Mouse (Mus musculus) midbrain, embryonic 16.5 days (tissue): Measurements from ENCODE around the gene Fkbp5. TPM values are rescaled to one million over a fixed set of nuclear protein-coding genes. Genes with fewer than 3 reads are reported as not detected.

Experiments
- ATAC-seq: fragments of 200-750 bp; cut with Nextera tagmentation; 2 replicates; pipeline ENCODE4 v1.8.0; 2017; ENCODE audit warnings: moderate TSS enrichment
- H3K27ac ChIP-seq: fragments of 300-500 bp; sonication (generic); 2 replicates; pipeline ENCODE4 v1.5.1; 2014; ENCODE audit warnings: mild to moderate bottlenecking, low read length, mixed read lengths
- H3K27me3 ChIP-seq: fragments of 300-500 bp; sonication (generic); 2 replicates; pipeline ENCODE4 v1.6.1; 2014; ENCODE audit warnings: low read depth, low read length, mixed read lengths; ENCODE audit not compliant: control insufficient read depth, insufficient read depth
- H3K36me3 ChIP-seq: fragments of 300-500 bp; sonication (generic); 2 replicates; pipeline ENCODE4 v1.6.1; 2014; ENCODE audit warnings: mild to moderate bottlenecking, low read length, moderate library complexity, mixed read lengths; ENCODE audit not compliant: control insufficient read depth, insufficient read depth
- H3K4me1 ChIP-seq: fragments of 300-500 bp; sonication (generic); 2 replicates; pipeline ENCODE4 v1.6.1; 2014; ENCODE audit warnings: mild to moderate bottlenecking, low read length, mixed read lengths; ENCODE audit not compliant: control insufficient read depth, insufficient read depth
- H3K4me2 ChIP-seq: fragments of 300-500 bp; sonication (generic); 2 replicates; pipeline ENCODE4 v1.6.1; 2014; ENCODE audit warnings: mild to moderate bottlenecking, low read length, mixed read lengths
- H3K4me3 ChIP-seq: fragments of 300-500 bp; sonication (generic); 2 replicates; pipeline ENCODE4 v1.5.1; 2014; ENCODE audit warnings: low read depth, mild to moderate bottlenecking, low read length, moderate library complexity, mixed read lengths
- H3K9ac ChIP-seq: fragments of 300-500 bp; sonication (generic); 2 replicates; pipeline ENCODE4 v1.6.1; 2014; ENCODE audit warnings: low read depth, low read length, mixed read lengths
- H3K9me3 ChIP-seq: fragments of 300-500 bp; sonication (generic); replicated peaks from 2 replicates; pipeline ENCODE4 v1.6.1; 2014; ENCODE audit warnings: mild to moderate bottlenecking, low read length, mixed read lengths; ENCODE audit not compliant: control insufficient read depth, poor library complexity, severe bottlenecking
- WGBS: fragments of 180-500 bp; shearing (Covaris S2); extraction: QIAGEN DNeasy Blood & Tissue Kit; methylation state at CpG from one replicate; pipeline ENCODE4 v1.1.7; 2014; 5-methylcytosine and 5-hydroxymethylcytosine counted together
- polyA plus RNA-seq: library from polyadenylated mRNA; unstranded; fragments of >200 nt; fragmentation: Nextera tagmentation; extraction: Ambion mirVana; gene quantifications from 2 replicates; pipeline ENCODE4 v1.2.1, GENCODE M21; 2015

The Fkbp5 gene
- polyA plus RNA-seq, 1 experiment from 2014 or later: 36.3 TPM

DNA sequence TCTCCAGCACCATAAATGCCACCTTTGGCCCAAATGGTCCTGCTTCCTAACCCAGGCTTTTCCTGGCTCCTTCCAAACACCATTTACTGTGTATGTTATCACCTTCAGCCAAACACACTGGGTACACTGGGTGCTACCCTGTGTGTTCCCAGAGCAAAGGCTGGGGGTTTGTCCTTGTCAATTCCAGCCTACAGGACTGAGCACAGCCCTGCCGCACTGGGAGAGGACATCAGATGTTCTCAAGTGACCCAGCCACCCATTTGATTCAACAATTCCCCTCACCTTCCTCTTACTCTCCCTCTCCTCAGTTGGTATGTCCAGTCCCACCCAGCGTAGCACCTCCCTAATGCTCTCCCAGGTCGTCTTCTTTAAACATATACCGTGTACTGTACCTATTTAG, 3.2 kb upstream of the Fkbp5 start:
- H3K27me3 ChIP-seq: peaks cover 5% of the 10 kb centered on the region; the same call in 1 of the 2 replicates
- no peak for ATAC-seq
- H3K4me1 ChIP-seq: peaks cover 18% of the 10 kb centered on the region; the same call in 1 of the 2 replicates
- H3K4me2 ChIP-seq: no peak overlapping the region
- no peak overlapping the region for H3K9ac ChIP-seq
- H3K27ac ChIP-seq: no peak overlapping the region
- no peaks in the 10 kb centered on the region for H3K36me3 ChIP-seq
- WGBS: 79% methylated on average over 4 of the region's 4 CpGs
- no peaks in the 10 kb centered on the region for H3K9me3 ChIP-seq
- no peak overlapping the region for H3K4me3 ChIP-seq

DNA sequence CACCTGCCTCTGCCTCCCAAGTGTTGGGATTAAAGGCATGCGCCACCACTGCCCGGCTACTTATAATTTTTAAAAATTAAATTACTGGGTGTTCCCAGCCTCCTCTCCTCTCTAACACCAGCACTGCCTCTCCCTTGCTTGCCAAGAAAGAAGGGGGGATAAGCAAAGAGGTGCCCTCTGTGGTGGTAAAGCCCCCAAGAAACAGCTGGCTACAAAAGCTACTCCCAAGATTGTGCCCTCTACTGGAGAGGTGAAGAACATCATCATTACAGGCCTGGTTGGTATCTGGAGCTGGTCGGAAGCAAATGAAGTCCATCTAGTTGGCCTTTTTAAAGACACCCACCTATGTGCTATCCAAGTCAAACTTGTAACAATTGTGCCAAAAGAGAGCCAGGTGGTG, 2.5 kb upstream of the Fkbp5 start:
- peaks cover 5% of the 10 kb centered on the region; the same call in 1 of the 2 replicates for H3K27me3 ChIP-seq
- WGBS: 94% methylated on average over 3 of the region's 3 CpGs
- H3K27ac ChIP-seq: no peak overlapping the region
- peaks cover 18% of the 10 kb centered on the region; the same call in 1 of the 2 replicates for H3K4me1 ChIP-seq
- H3K36me3 ChIP-seq: no peaks in the 10 kb centered on the region
- no peak overlapping the region for H3K4me2 ChIP-seq
- H3K4me3 ChIP-seq: no peak overlapping the region
- H3K9ac ChIP-seq: no peak overlapping the region
- no peaks in the 10 kb centered on the region for H3K9me3 ChIP-seq
- ATAC-seq: no peak

DNA sequence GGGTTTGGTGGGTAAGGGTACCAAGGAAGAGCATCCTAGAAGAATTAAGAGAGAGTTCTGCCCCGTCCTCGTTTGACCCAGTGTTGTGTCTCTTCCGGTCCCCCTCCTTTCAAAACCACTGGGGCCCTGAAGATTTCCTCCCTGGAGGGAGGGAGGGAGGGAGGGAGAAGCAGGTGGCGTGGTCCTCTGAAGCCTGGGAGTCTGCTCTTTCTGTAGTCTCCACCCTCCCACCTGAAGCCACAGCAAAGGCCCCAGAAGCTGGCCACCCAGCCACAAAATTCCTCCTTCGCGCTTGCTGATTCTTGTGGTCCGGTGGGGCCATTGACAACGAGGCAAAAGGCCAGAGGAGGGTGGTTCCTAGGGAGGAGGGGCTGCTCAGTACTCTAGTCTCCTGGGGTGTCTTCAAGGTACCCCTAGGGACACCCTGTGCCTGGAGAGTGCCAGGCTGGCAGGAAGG, 1.3 kb upstream of the Fkbp5 start:
- H3K27ac ChIP-seq: no peak overlapping the region

DNA sequence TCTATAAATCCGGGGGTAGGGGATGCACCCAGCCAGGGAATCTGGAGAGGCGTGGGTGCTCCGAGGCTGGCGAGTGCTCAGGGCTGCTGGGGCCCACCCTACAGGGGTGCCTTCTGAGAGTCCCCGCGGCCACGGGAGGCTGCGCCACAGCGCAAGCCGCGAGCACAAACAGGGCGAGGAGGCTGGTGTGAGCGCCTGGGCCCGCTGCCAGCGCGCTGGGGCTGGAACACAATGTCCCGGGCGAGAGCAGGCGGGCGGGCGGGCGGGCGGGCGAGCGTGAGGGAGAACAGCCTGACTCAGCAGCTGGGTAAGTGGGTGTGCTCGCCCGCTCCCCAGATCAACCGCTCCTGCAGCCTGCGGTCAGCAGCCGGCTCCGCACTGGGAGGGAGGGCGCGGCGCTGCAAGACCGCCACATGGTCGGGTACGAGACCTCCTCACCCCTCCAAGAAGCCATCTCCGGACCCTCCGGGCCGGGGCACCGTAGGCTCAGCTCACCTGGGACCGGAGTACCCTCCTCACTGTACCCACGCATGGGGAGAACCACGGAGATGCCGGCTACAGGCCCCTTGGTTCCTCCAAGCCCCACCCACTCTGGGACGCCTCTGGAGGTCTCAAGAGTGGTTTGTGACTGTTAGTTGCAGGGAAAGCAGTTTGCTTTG, 758 bp upstream of the Fkbp5 start:
- peak overlapping the region; percentile 81 for H3K9ac ChIP-seq
- H3K36me3 ChIP-seq: no peaks in the 10 kb centered on the region
- H3K4me1 ChIP-seq: peaks cover 14% of the 10 kb centered on the region; the same call in 1 of the 2 replicates
- H3K4me2 ChIP-seq: peak overlapping the region; percentile 98
- peak overlapping the region; percentile 73 for H3K27ac ChIP-seq
- ATAC-seq: peak; percentile 61
- peak overlapping the region; percentile 55 for H3K4me3 ChIP-seq
- H3K9me3 ChIP-seq: no peaks in the 10 kb centered on the region
- under 1% methylated on average over 45 of the region's 46 CpGs for WGBS
- peaks cover 5% of the 10 kb centered on the region; the same call in 1 of the 2 replicates for H3K27me3 ChIP-seq

More for the DNA sequence above, 1.3 kb upstream of the Fkbp5 start:
- Histone ChIP-seq H3K9me3 (no peaks in the 10 kb centered on the region), H3K4me2 (peak overlapping the region; percentile 98), H3K4me1 (peaks cover 18% of the 10 kb centered on the region; the same call in 1 of the 2 replicates), H3K4me3 (peak overlapping the region; percentile 55), H3K9ac (peak overlapping the region; percentile 81), H3K27me3 (peaks cover 5% of the 10 kb centered on the region; the same call in 1 of the 2 replicates), H3K36me3 (no peaks in the 10 kb centered on the region)
- WGBS: 20% methylated on average over 8 of the region's 8 CpGs
- ATAC-seq: no peak

DNA sequence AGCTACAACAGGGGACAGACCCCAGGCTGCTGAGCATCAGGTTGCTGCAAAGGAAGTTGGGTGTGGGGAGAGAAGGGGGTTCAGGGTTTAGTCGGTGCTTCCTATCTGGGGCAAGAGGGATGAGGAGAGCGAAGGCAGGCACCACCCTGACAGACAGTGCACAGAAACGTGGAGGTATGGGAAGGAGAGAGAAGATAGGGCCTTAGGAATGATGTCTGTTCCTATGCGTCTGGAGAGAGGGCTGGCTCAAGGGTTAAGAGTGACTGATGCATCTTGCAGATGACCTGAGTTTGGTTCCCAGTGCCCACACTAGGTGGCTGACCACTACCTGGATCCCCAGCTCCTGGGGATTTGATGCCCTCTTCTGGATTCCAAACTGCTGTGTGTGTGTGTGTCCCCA, 446 bp downstream of the Fkbp5 start:
- 76% methylated on average over 4 of the region's 4 CpGs for WGBS
- H3K4me3 ChIP-seq: no peak overlapping the region
- no peak overlapping the region for H3K27ac ChIP-seq
- no peaks in the 10 kb centered on the region for H3K36me3 ChIP-seq
- H3K4me1 ChIP-seq: peaks cover 12% of the 10 kb centered on the region; the same call in 1 of the 2 replicates
- no peak for ATAC-seq
- no peak overlapping the region for H3K9ac ChIP-seq
- peak overlapping the region; percentile 98; the same call in 1 of the 2 replicates for H3K4me2 ChIP-seq
- H3K9me3 ChIP-seq: no peaks in the 10 kb centered on the region
- H3K27me3 ChIP-seq: peaks cover 5% of the 10 kb centered on the region; the same call in 1 of the 2 replicates

DNA sequence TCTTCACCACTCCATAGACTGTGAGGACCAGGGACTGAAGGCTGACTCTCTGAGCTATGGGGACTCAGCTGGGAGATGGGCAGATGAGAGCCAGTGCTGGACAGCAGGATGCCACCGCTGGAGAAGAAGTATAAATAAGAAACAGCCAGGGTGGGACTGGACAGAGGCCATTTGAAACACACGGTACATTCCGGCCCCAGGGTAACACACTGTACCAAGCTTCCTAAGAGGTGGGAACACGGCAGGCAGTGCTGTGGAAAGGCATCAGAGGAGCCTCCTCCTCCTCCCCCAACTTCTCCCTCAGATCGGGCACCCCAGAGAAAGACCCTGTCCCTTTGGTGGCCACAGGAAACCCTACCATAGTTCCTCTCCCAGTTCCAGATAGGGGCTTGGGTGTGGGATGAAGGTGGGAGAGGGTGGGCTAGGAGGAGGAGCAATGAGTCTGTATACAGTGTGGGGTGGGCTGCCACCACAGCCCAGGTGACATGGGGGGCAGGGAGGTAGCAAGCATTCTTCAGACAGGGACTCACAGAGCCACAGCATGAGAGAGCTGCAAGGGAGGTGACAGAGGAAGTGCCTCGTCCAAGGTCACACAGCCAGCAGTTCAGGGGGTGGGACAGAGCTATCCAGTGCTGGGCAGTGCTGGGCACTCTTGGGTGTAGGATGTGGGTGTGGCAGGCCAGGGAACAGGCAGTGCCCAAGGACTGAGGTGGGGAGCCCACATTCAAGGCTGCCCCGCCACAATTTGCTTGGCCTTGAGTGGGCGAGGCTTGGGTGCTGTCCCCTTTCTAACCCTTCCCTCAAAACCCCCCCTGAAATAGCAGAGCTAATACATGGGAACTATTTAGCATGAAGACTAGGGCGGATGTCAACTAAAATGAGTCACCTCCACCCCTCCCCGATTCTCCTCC, 1.6 kb downstream of the Fkbp5 start:
- Histone ChIP-seq H3K9ac (no peak overlapping the region), H3K27ac (no peak overlapping the region), H3K4me2 (no peak overlapping the region), H3K36me3 (no peaks in the 10 kb centered on the region), H3K9me3 (no peaks in the 10 kb centered on the region), H3K4me3 (no peak overlapping the region), H3K4me1 (peaks cover 12% of the 10 kb centered on the region; the same call in 1 of the 2 replicates), H3K27me3 (no peaks in the 10 kb centered on the region)
- 66% methylated on average over 10 of the region's 10 CpGs for WGBS
- no peak for ATAC-seq

DNA sequence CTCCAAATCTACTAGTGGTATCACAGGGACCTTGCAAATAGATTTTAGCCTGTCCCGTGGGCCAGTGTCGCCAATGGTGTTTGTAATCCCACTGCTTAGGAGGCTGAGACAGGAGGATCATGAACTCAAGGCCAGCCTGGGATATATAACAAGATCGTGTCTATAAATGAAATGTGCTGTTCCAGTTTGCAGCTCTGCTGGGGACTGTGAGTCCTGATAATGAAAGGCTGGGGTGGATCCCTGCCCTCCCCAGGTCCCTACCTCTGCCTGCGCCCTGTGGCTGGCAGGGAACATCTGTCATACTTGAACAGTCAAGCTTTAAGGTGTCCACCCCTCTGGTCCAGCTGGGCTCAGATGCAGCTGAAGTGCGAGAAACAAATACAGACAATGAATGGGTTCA, 2.8 kb downstream of the Fkbp5 start:
- WGBS: 60% methylated on average over 5 of the region's 5 CpGs
- Histone ChIP-seq H3K4me1 (peaks cover 12% of the 10 kb centered on the region; the same call in 1 of the 2 replicates), H3K9me3 (no peaks in the 10 kb centered on the region), H3K27me3 (no peaks in the 10 kb centered on the region), H3K27ac (no peak overlapping the region), H3K4me2 (no peak overlapping the region), H3K9ac (no peak overlapping the region), H3K4me3 (no peak overlapping the region), H3K36me3 (no peaks in the 10 kb centered on the region)
- no peak for ATAC-seq

DNA sequence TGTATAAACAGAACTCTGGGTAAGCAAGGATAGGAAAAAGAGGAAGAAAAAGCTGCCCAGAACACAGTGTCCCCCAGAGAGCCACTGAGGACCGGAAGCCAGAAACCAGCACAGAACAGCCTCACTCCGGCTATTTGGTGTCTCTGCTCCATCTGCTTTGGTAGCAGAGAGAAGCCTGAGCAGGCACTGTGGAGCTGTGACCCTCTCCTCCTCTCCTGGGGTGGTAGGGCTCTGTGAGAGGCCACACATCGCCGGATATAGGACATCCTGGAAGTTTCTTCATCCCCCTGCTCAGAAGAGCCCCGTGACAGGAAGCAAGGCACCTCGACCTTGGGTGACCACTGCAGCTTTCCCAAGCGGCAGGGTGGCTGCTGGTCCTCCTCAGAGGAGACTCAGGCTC, 3.5 kb downstream of the Fkbp5 start:
- Histone ChIP-seq H3K4me1 (peaks cover 12% of the 10 kb centered on the region; the same call in 1 of the 2 replicates), H3K9ac (no peak overlapping the region), H3K27ac (no peak overlapping the region), H3K27me3 (no peaks in the 10 kb centered on the region), H3K4me2 (no peak overlapping the region), H3K9me3 (no peaks in the 10 kb centered on the region), H3K36me3 (no peaks in the 10 kb centered on the region), H3K4me3 (no peak overlapping the region)
- WGBS: 72% methylated on average over 7 of the region's 7 CpGs
- ATAC-seq: no peak
